In the genomic region with DNA sequence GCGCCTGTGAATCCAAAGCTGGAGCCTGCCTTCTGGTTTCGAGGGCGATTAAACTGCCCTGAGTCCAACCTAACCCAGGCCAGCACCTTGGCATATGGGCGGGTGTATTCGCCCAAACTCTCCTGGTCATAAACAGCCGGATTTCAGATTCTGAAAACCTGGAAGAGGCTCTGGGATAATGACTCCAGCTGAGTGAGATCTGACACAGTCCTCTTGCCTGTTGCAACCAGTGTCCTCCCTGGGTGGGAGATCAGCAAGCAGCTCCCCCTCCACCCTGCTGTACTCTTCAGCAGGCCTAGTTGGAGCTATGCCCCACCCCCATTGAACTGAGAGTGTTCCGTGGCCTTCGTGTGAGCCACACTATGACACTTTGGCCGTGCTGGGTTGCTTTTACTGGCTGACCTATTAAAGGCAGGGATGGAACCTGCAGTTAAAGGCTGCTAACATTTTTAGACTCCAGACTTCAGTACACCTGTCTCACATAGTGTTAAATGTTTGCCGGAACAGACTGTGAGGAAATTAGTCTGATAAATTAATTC, we compare ENCODE assay signal across 9 mouse cellular contexts. TPM values are rescaled to one million over a fixed set of nuclear protein-coding genes. Genes with fewer than 3 reads are reported as not detected.
A peak's percentile ranks its signal among the peaks of the same experiment; 100 is the strongest.
DNase-seq lines count a peak whose midpoint lies in the region; ATAC-seq lines count a peak whose summit lies in the region.
"Had no signal": no experiment of that assay in that cellular context is flagged by ENCODE, and none has a peak within 500 bp of the region (broad histone marks: within the 10 kb centered on the region; RNA-seq: fewer than 3 reads in every experiment).

No protein-coding gene starts in this region.

- no peaks in the 10 kb centered on the region for H3K9me3 ChIP-seq in lung, embryonic 15.5 days
- H3K9me3 ChIP-seq in intestine, embryonic 14.5 days (ENCODE audit: control insufficient read depth, low read length), result no peaks in the 10 kb centered on the region
- H3K9me3 ChIP-seq in limb, embryonic 15.5 days, result no peaks in the 10 kb centered on the region
- H3K9me3 ChIP-seq in stomach, embryonic 14.5 days (ENCODE audit: control insufficient read depth, low read depth, low read length), result no peaks in the 10 kb centered on the region

- 16% methylated on average over 10 of the region's 10 CpGs for WGBS in lung, embryonic 15.5 days
- 17% methylated on average over 10 of the region's 10 CpGs for WGBS in intestine, embryonic 14.5 days
- 14% methylated on average over 10 of the region's 10 CpGs for WGBS in limb, embryonic 15.5 days
- WGBS in stomach, embryonic 14.5 days, result 18% methylated on average over 10 of the region's 10 CpGs

- H3K4me2 ChIP-seq in lung, embryonic 15.5 days, result peak overlapping the region; percentile 85
- peak overlapping the region; percentile 55 for H3K4me2 ChIP-seq in intestine, embryonic 14.5 days (ENCODE audit: low read length)
- H3K4me2 ChIP-seq in limb, embryonic 15.5 days, result peak overlapping the region; percentile 70
- H3K4me2 ChIP-seq in stomach, embryonic 14.5 days (replicated peaks; ENCODE audit: low read depth, low read length), result peak overlapping the region; percentile 61

- H3K36me3 ChIP-seq in lung, embryonic 15.5 days, result no peaks in the 10 kb centered on the region
- H3K36me3 ChIP-seq in intestine, embryonic 14.5 days (ENCODE audit: control insufficient read depth, insufficient read depth, low read length), result no peaks in the 10 kb centered on the region
- H3K36me3 ChIP-seq in limb, embryonic 15.5 days, result no peaks in the 10 kb centered on the region
- H3K36me3 ChIP-seq in stomach, embryonic 14.5 days (ENCODE audit: control insufficient read depth, insufficient read depth, low read length), result no peaks in the 10 kb centered on the region

- peak overlapping the region; percentile 49 for H3K27ac ChIP-seq in lung, embryonic 15.5 days
- peak overlapping the region; percentile 75 for H3K27ac ChIP-seq in intestine, embryonic 14.5 days (ENCODE audit: low read depth)
- H3K27ac ChIP-seq in limb, embryonic 15.5 days, result no peak overlapping the region; the same call in 1 of the 2 replicates
- H3K27ac ChIP-seq in stomach, embryonic 14.5 days (ENCODE audit: low read length), result peak overlapping the region; percentile 86

- intact Hi-C loops in left cerebral cortex, postnatal 36 days (cut with DNase I), result no loop called here

- peaks cover 30% of the 10 kb centered on the region for H3K4me1 ChIP-seq in lung, embryonic 15.5 days
- peaks cover 10% of the 10 kb centered on the region for H3K4me1 ChIP-seq in intestine, embryonic 14.5 days (replicated peaks; ENCODE audit: control insufficient read depth, insufficient read depth, low read length)
- peaks cover 24% of the 10 kb centered on the region for H3K4me1 ChIP-seq in limb, embryonic 15.5 days
- peaks cover 8% of the 10 kb centered on the region; the same call in 1 of the 2 replicates for H3K4me1 ChIP-seq in stomach, embryonic 14.5 days (ENCODE audit: control insufficient read depth, insufficient read depth, low read length)

- peaks cover 71% of the 10 kb centered on the region for H3K27me3 ChIP-seq in lung, embryonic 15.5 days
- peaks cover 73% of the 10 kb centered on the region for H3K27me3 ChIP-seq in intestine, embryonic 14.5 days (replicated peaks; ENCODE audit: control insufficient read depth, insufficient read depth, low read length)
- H3K27me3 ChIP-seq in limb, embryonic 15.5 days, result peaks cover 89% of the 10 kb centered on the region
- peaks cover 31% of the 10 kb centered on the region for H3K27me3 ChIP-seq in stomach, embryonic 14.5 days (ENCODE audit: control insufficient read depth, insufficient read depth, low read length)

- DNase-seq in lung, postnatal 10 days, result no peak
- peak; percentile 71 for DNase-seq in intestine, embryonic 14.5 days (ENCODE audit: low spot score)
- DNase-seq in left cerebral cortex, postnatal 36 days (ENCODE audit: low spot score in 2 of 2), result no peak
- DNase-seq in urinary bladder, postnatal 14 days (ENCODE audit: low spot score), result no peak

- H3K4me3 ChIP-seq in lung, embryonic 15.5 days, result peak overlapping the region; percentile 43
- H3K4me3 ChIP-seq in intestine, embryonic 14.5 days (ENCODE audit: low read depth, low read length), result peak overlapping the region; percentile 44
- peak overlapping the region; percentile 43 for H3K4me3 ChIP-seq in limb, embryonic 15.5 days
- H3K4me3 ChIP-seq in stomach, embryonic 14.5 days (ENCODE audit: low read depth, low read length), result peak overlapping the region; percentile 43

- ATAC-seq in lung, embryonic 15.5 days (ENCODE audit: borderline replicate concordance, extremely low read depth, low FRiP score, low TSS enrichment), result no peak
- ATAC-seq in intestine, embryonic 14.5 days (replicated peaks; ENCODE audit: low FRiP score, low TSS enrichment, low read depth), result no peak
- no peak for ATAC-seq in limb, embryonic 15.5 days (ENCODE audit: insufficient number of reproducible peaks, low FRiP score, low TSS enrichment, low read depth)
- no peak for ATAC-seq in stomach, embryonic 14.5 days (ENCODE audit: insufficient number of reproducible peaks, insufficient read depth, low FRiP score, low read depth)
- no peak for ATAC-seq in cerebellum, adult (ENCODE audit: insufficient number of reproducible peaks, low FRiP score, low TSS enrichment)

- peak overlapping the region; percentile 10; the same call in 1 of the 2 replicates for H3K9ac ChIP-seq in lung, embryonic 15.5 days
- no peak overlapping the region; the same call in 1 of the 2 replicates for H3K9ac ChIP-seq in intestine, embryonic 14.5 days (ENCODE audit: low read length)
- no peak overlapping the region for H3K9ac ChIP-seq in limb, embryonic 15.5 days
- no peak overlapping the region; the same call in 1 of the 2 replicates for H3K9ac ChIP-seq in stomach, embryonic 14.5 days (replicated peaks; ENCODE audit: low read depth, low read length)

RNA-seq across cellular contexts. Expression of a gene that starts 0.9 kb away (rescaled TPM):
- polyA plus RNA-seq in lung, embryonic 15.5 days (2015; fragmentation: Nextera tagmentation; extraction: Ambion mirVana), result 2.1 and 2.2 TPM in 2 replicates
- 17.5 and 18.6 TPM in 2 replicates for polyA plus RNA-seq in intestine, embryonic 14.5 days (2014; fragmentation: Nextera tagmentation; extraction: Ambion mirVana)
- polyA plus RNA-seq in limb, embryonic 15.5 days (2015; fragmentation: Nextera tagmentation; extraction: Ambion mirVana), result 30.1 and 30.3 TPM in 2 replicates
- 11.2 and 11.5 TPM in 2 replicates for polyA plus RNA-seq in stomach, embryonic 14.5 days (2014; fragmentation: Nextera tagmentation; extraction: Ambion mirVana)
- total RNA-seq in left cerebral cortex, postnatal 36 days (2021), result not detected
- total RNA-seq: MEL had no signal

RNA-seq across cellular contexts. Expression of a gene that starts 6.5 kb away (rescaled TPM):
- 5.7 and 5.9 TPM in 2 replicates for polyA plus RNA-seq in lung, embryonic 15.5 days (2015; fragmentation: Nextera tagmentation; extraction: Ambion mirVana)
- polyA plus RNA-seq in intestine, embryonic 14.5 days (2014; fragmentation: Nextera tagmentation; extraction: Ambion mirVana), result 6.1 and 6.5 TPM in 2 replicates
- polyA plus RNA-seq in limb, embryonic 15.5 days (2015; fragmentation: Nextera tagmentation; extraction: Ambion mirVana), result 4.3 and 4.4 TPM in 2 replicates
- 5.5 and 6.1 TPM in 2 replicates for polyA plus RNA-seq in stomach, embryonic 14.5 days (2014; fragmentation: Nextera tagmentation; extraction: Ambion mirVana)
- total RNA-seq in left cerebral cortex, postnatal 36 days (2021), result 1 to 10 TPM; 6.6 to 7.3 TPM

RNA-seq across cellular contexts. Expression of a gene that starts 40.4 kb away (rescaled TPM):
- 143 and 153 TPM in 2 replicates for polyA plus RNA-seq in lung, embryonic 15.5 days (2015; fragmentation: Nextera tagmentation; extraction: Ambion mirVana)
- 124 and 131 TPM in 2 replicates for polyA plus RNA-seq in intestine, embryonic 14.5 days (2014; fragmentation: Nextera tagmentation; extraction: Ambion mirVana)
- polyA plus RNA-seq in limb, embryonic 15.5 days (2015; fragmentation: Nextera tagmentation; extraction: Ambion mirVana), result 115 and 116 TPM in 2 replicates
- 113 and 119 TPM in 2 replicates for polyA plus RNA-seq in stomach, embryonic 14.5 days (2014; fragmentation: Nextera tagmentation; extraction: Ambion mirVana)
- 10 to 100 TPM; 73.2 to 74.8 TPM for total RNA-seq in left cerebral cortex, postnatal 36 days (2021)

RNA-seq across cellular contexts. Expression of a gene that starts 48.7 kb away (rescaled TPM):
- polyA plus RNA-seq in lung, embryonic 15.5 days (2015; fragmentation: Nextera tagmentation; extraction: Ambion mirVana), result 51.9 and 54.4 TPM in 2 replicates
- 31.8 and 33.3 TPM in 2 replicates for polyA plus RNA-seq in intestine, embryonic 14.5 days (2014; fragmentation: Nextera tagmentation; extraction: Ambion mirVana)
- 43.3 and 48.7 TPM in 2 replicates for polyA plus RNA-seq in limb, embryonic 15.5 days (2015; fragmentation: Nextera tagmentation; extraction: Ambion mirVana)
- polyA plus RNA-seq in stomach, embryonic 14.5 days (2014; fragmentation: Nextera tagmentation; extraction: Ambion mirVana), result 30.5 and 37.0 TPM in 2 replicates
- total RNA-seq in left cerebral cortex, postnatal 36 days (2021), result 100 to 1,000 TPM in 1 of 2 experiments, 10 to 100 TPM in 1; 80.4 to 105 TPM

RNA-seq across cellular contexts. Expression of a gene that starts 51.0 kb away (rescaled TPM):
- 5.8 and 7.4 TPM in 2 replicates for polyA plus RNA-seq in lung, embryonic 15.5 days (2015; fragmentation: Nextera tagmentation; extraction: Ambion mirVana)
- 9.4 and 10.8 TPM in 2 replicates for polyA plus RNA-seq in intestine, embryonic 14.5 days (2014; fragmentation: Nextera tagmentation; extraction: Ambion mirVana)
- polyA plus RNA-seq in limb, embryonic 15.5 days (2015; fragmentation: Nextera tagmentation; extraction: Ambion mirVana), result 9.4 and 10.3 TPM in 2 replicates
- polyA plus RNA-seq in stomach, embryonic 14.5 days (2014; fragmentation: Nextera tagmentation; extraction: Ambion mirVana), result 12.4 and 13.0 TPM in 2 replicates
- total RNA-seq in left cerebral cortex, postnatal 36 days (2021), result 10 to 100 TPM; 77.2 to 89.0 TPM
